Mouse (Mus musculus): ENCODE data around the gene Nfasc.

DNA sequence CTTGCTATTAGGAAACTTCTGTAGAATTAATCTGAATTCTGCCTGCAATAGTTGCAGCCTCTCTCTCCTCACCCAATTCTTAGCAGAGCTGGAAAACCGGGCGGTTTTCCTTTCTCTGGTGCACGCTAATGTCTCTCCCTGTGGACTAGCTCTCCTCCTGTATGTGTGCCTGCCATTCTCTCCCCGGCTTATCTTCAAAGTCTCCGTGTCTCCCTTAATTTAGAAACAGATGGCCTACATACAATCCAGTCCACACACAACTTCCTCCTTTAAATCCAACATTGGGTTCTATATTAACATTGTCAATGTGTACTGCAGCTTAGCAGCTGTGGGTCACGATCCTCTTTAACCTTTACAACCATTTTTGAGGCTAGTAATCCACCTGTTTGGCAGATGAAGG lies 116.6 kb downstream of the Nfasc start:
- TF ChIP-seq CTCF (conservative IDR thresholded peaks at IDR 0.05; ENCODE audit: low read length), result no peak
- no peak for TF ChIP-seq NANOG (IDR thresholded peaks at IDR 0.05; ENCODE audit: borderline replicate concordance, low read length)
- TF ChIP-seq POU5F1 (IDR thresholded peaks at IDR 0.05; ENCODE audit: borderline replicate concordance, low read length), result no peak
